Mouse (Mus musculus) C2C12 (cell line): Measurements from ENCODE around the gene Gmpr.
"Not testable (repeated sequence)": the region's sequence is repeated elsewhere in the genome, so short reads cannot be mapped to it uniquely, and the experiment has no call there.

Source experiments
- CTCF ChIP-seq: IDR thresholded peaks from one replicate; pipeline ENCODE4 v1.5.1; 2011; ENCODE audit not compliant: control insufficient read depth, insufficient read depth, insufficient read length
- MAX ChIP-seq: IDR thresholded peaks from one replicate; pipeline ENCODE4 v1.6.1; 2011; ENCODE audit warnings: mild to moderate bottlenecking, control low read depth
- USF1 ChIP-seq: IDR thresholded peaks from one replicate; pipeline ENCODE4 v1.6.1; 2011; ENCODE audit warnings: low read depth, mild to moderate bottlenecking, control low read depth, moderate library complexity

- not testable (repeated sequence) for TF ChIP-seq MAX, CTCF, USF1
Observed at GRCm38 (mm10) chr13:45483949-45484348, 23.3 kb upstream of the Gmpr start.
